Mouse (Mus musculus) MEL (cell line): ENCODE results near the gene Senp5. TPM values are rescaled to one million over a fixed set of nuclear protein-coding genes. Genes with fewer than 3 reads are reported as not detected.

Experiments
- DNase-seq: peaks from one replicate; pipeline ENCODE4 v3.0.0; 2011; ENCODE audit warnings: low read depth, low spot score
- H3K27ac ChIP-seq: 2 replicates; pipeline ENCODE4 v1.5.1; 2012; ENCODE audit warnings: low read depth, mild to moderate bottlenecking, control low read depth, low read length, moderate library complexity; ENCODE audit not compliant: control insufficient read depth
- H3K27me3 ChIP-seq, 2 experiments: fragments of 150-350 bp in 1 of 2; sonication (generic) in 1 of 2; 2 replicates each; pipeline ENCODE4 v1.6.1; 2012; ENCODE audit warnings: low read length in 2 of 2, mild to moderate bottlenecking in 2 of 2, improper control_type of control experiment in 1 of 2, moderate library complexity in 1 of 2; ENCODE audit not compliant: insufficient read depth in 2 of 2, control insufficient read depth in 1 of 2
- H3K36me3 ChIP-seq, 2 experiments: 2 replicates each; pipeline ENCODE4 v1.6.1; 2012 to 2014; ENCODE audit warnings: low read length in 2 of 2, improper control_type of control experiment in 1 of 2, inconsistent platforms in 1 of 2, mild to moderate bottlenecking in 1 of 2; ENCODE audit not compliant: insufficient read depth in 2 of 2, control insufficient read depth in 1 of 2
- H3K4me1 ChIP-seq, 2 experiments: fragments of 150-350 bp in 1 of 2; sonication (generic) in 1 of 2; 2 replicates each; pipeline ENCODE4 v1.6.1; 2012; ENCODE audit warnings: low read length in 2 of 2, improper control_type of control experiment in 1 of 2, mild to moderate bottlenecking in 1 of 2; ENCODE audit not compliant: insufficient read depth in 2 of 2, control insufficient read depth in 1 of 2
- H3K4me3 ChIP-seq, 2 experiments: fragments of 150-350 bp in 1 of 2; sonication (generic) in 1 of 2; 2 replicates each; pipeline ENCODE4 v1.5.1; 2012; ENCODE audit warnings: low read depth in 2 of 2, low read length in 2 of 2, mild to moderate bottlenecking in 2 of 2, moderate library complexity in 2 of 2, control low read depth in 1 of 2, improper control_type of control experiment in 1 of 2; ENCODE audit not compliant: control insufficient read depth in 1 of 2, insufficient read depth in 1 of 2
- H3K79me2 ChIP-seq: 2 replicates; pipeline ENCODE4 v1.6.1; 2012; ENCODE audit warnings: mild to moderate bottlenecking, low read length, moderate library complexity; ENCODE audit not compliant: control insufficient read depth, poor library complexity, insufficient read depth
- H3K9ac ChIP-seq: 2 replicates; pipeline ENCODE4 v1.6.1; 2012; ENCODE audit warnings: low read depth, mild to moderate bottlenecking, control low read depth, low read length, moderate library complexity; ENCODE audit not compliant: control insufficient read depth, poor library complexity, severe bottlenecking
- H3K9me3 ChIP-seq: fragments of 150-350 bp; sonication (generic); replicated peaks from 2 replicates; pipeline ENCODE4 v1.6.1; 2012; ENCODE audit warnings: mild to moderate bottlenecking, low read length, improper control_type of control experiment, moderate library complexity; ENCODE audit not compliant: insufficient read depth
- BHLHE40 ChIP-seq: IDR thresholded peaks from 2 replicates; pipeline ENCODE4 v1.6.1; 2012; ENCODE audit warnings: low read depth, mild to moderate bottlenecking, inconsistent platforms, low read length, improper control_type of control experiment, borderline replicate concordance
- CHD2 ChIP-seq: IDR thresholded peaks from 2 replicates; pipeline ENCODE4 v1.6.1; 2011; ENCODE audit warnings: low read length, improper control_type of control experiment
- CTCF ChIP-seq, 3 experiments: IDR thresholded peaks in 2 of 3; conservative IDR thresholded peaks in 1 of 3; 2 replicates each; pipeline ENCODE4 v1.5.1; 2011 to 2012; ENCODE audit warnings: low read length in 3 of 3, low read depth in 2 of 3, mild to moderate bottlenecking in 2 of 3, improper control_type of control experiment in 1 of 3, inconsistent platforms in 1 of 3, mixed read lengths in 1 of 3, moderate library complexity in 1 of 3; ENCODE audit not compliant: control insufficient read depth in 1 of 3, insufficient read depth in 1 of 3, poor library complexity in 1 of 3, severe bottlenecking in 1 of 3
- GABPA ChIP-seq: IDR thresholded peaks from 2 replicates; pipeline ENCODE4 v1.6.1; 2012; ENCODE audit warnings: low read depth, mild to moderate bottlenecking, inconsistent platforms, low read length, improper control_type of control experiment, moderate library complexity
- MAFK ChIP-seq: IDR thresholded peaks from 2 replicates; pipeline ENCODE4 v1.6.1; 2011; ENCODE audit warnings: low read depth, mild to moderate bottlenecking, low read length, improper control_type of control experiment, borderline replicate concordance
- MAZ ChIP-seq: IDR thresholded peaks from 2 replicates; pipeline ENCODE4 v1.6.1; 2012; ENCODE audit warnings: low read depth, mild to moderate bottlenecking, inconsistent platforms, low read length, improper control_type of control experiment
- MXI1 ChIP-seq: IDR thresholded peaks from 2 replicates; pipeline ENCODE4 v1.6.1; 2011; ENCODE audit warnings: mild to moderate bottlenecking, low read depth, low read length, improper control_type of control experiment
- NRF1 ChIP-seq: IDR thresholded peaks from 2 replicates; pipeline ENCODE4 v1.6.1; 2014; ENCODE audit warnings: low read depth, mild to moderate bottlenecking, inconsistent platforms, low read length, improper control_type of control experiment, moderate library complexity; ENCODE audit not compliant: poor library complexity, insufficient read depth, severe bottlenecking
- TCF12 ChIP-seq: IDR thresholded peaks from 2 replicates; pipeline ENCODE4 v1.6.1; 2014; ENCODE audit warnings: low read depth, mild to moderate bottlenecking, inconsistent platforms, low read length, improper control_type of control experiment, moderate library complexity
- ZC3H11A ChIP-seq: IDR thresholded peaks from 2 replicates; pipeline ENCODE4 v1.6.1; 2012; ENCODE audit warnings: low read depth, mild to moderate bottlenecking, inconsistent platforms, low read length, improper control_type of control experiment
- ZMIZ1 ChIP-seq: IDR thresholded peaks from 2 replicates; pipeline ENCODE4 v1.6.1; 2012; ENCODE audit warnings: low read depth, mild to moderate bottlenecking, inconsistent platforms, low read length, improper control_type of control experiment, moderate library complexity
- ZNF384 ChIP-seq: IDR thresholded peaks from 2 replicates; pipeline ENCODE4 v1.6.1; 2012; ENCODE audit warnings: low read depth, mild to moderate bottlenecking, inconsistent platforms, low read length, improper control_type of control experiment
- polyA plus RNA-seq, 2 experiments: library from polyadenylated mRNA; stranded (reverse) in 1 of 2; unstranded in 1 of 2; fragments of >175 nt in 1 of 2; fragments of >200 nt in 1 of 2; gene quantifications; 2 replicates each; pipeline versions ENCODE4 v1.2.1 to v1.2.4; 2012; ENCODE audit warnings: low replicate concordance in 2 of 2, low read depth in 1 of 2; ENCODE audit not compliant: insufficient read length in 2 of 2, insufficient read depth in 1 of 2, missing spikeins in 1 of 2
- total RNA-seq: library from RNA; depleted of rRNA; stranded (reverse); fragments of 300-350 nt; gene quantifications from 2 replicates; pipeline ENCODE4 v1.2.3, GENCODE M21; 2012

Gene Senp5
- total and polyA plus RNA-seq, 3 experiments: 10.3 to 12.5 TPM; not detected in 1

GRCm38 (mm10) chr16:31938856-31939255, 64.2 kb downstream of the Senp5 start:
- peaks cover 0 to 11% of the 10 kb centered on the region in 2 experiments; a peak in 3 of 4 replicates for H3K4me1 ChIP-seq
- peaks cover 0 to 4% of the 10 kb centered on the region in 2 experiments; a peak in 1 of 4 replicates for H3K36me3 ChIP-seq
- TF ChIP-seq ZNF384 (no peak), ZMIZ1 (no peak)
- H3K27me3 ChIP-seq: no peaks in the 10 kb centered on the region
- H3K9me3 ChIP-seq: no peaks in the 10 kb centered on the region
- no peak for DNase-seq
- no peak overlapping the region for H3K27ac ChIP-seq
- no peak overlapping the region for H3K4me3 ChIP-seq
- H3K9ac ChIP-seq: no peak overlapping the region
- no peaks in the 10 kb centered on the region for H3K79me2 ChIP-seq

GRCm38 (mm10) chr16:31936568-31936967, 66.5 kb downstream of the Senp5 start:
- Histone ChIP-seq H3K79me2 (no peaks in the 10 kb centered on the region), H3K9ac (no peak overlapping the region), H3K4me3 (no peak overlapping the region), H3K4me1 (peaks cover 0 to 17% of the 10 kb centered on the region in 2 experiments; a peak in 3 of 4 replicates), H3K27ac (no peak overlapping the region), H3K27me3 (no peaks in the 10 kb centered on the region), H3K36me3 (peaks cover 0 to 4% of the 10 kb centered on the region in 2 experiments; a peak in 1 of 4 replicates), H3K9me3 (no peaks in the 10 kb centered on the region)
- TF ChIP-seq CTCF (IDR thresholded peaks at IDR 0.05 in 2 of 3, conservative IDR thresholded peaks at IDR 0.05 in 1 of 3; ENCODE audit: control insufficient read depth in 1 of 3, insufficient read depth in 1 of 3, low read depth in 2 of 3, low read length in 3 of 3, poor library complexity in 1 of 3, severe bottlenecking in 1 of 3) (0 out of 6 replicates have a peak, but pooled peaks of 1 of the 3 experiments have one; percentile 13), MAZ (no peak)
- DNase-seq: no peak

- TF ChIP-seq ZC3H11A (no peak), CHD2 (no peak)
- Histone ChIP-seq H3K9ac (no peak overlapping the region), H3K4me3 (no peak overlapping the region)
Measured at GRCm38 (mm10) chr16:31935091-31935979, 67.8 kb downstream of the Senp5 start.

GRCm38 (mm10) chr16:31934550-31935010, 68.5 kb downstream of the Senp5 start:
- no peaks in the 10 kb centered on the region for H3K9me3 ChIP-seq
- no peaks in the 10 kb centered on the region for H3K27me3 ChIP-seq
- no peaks in the 10 kb centered on the region for H3K79me2 ChIP-seq
- TF ChIP-seq MAFK (no peak), TCF12 (no peak), MXI1 (no peak), ZNF384 (no peak), NRF1 (no peak), GABPA (no peak), BHLHE40 (no peak)
- no peak overlapping the region for H3K4me3 ChIP-seq
- H3K4me1 ChIP-seq: peaks cover 0 to 6% of the 10 kb centered on the region in 2 experiments; a peak in 1 of 4 replicates
- no peak for DNase-seq
- no peaks in the 10 kb centered on the region for H3K36me3 ChIP-seq
- no peak overlapping the region for H3K27ac ChIP-seq
- no peak overlapping the region for H3K9ac ChIP-seq

More at GRCm38 (mm10) chr16:31935091-31935979, 67.8 kb downstream of the Senp5 start:
- no peaks in the 10 kb centered on the region for H3K9me3 ChIP-seq
- H3K27ac ChIP-seq: no peak overlapping the region
- DNase-seq: no peak
- H3K36me3 ChIP-seq: no peaks in the 10 kb centered on the region
- peaks cover 0 to 8% of the 10 kb centered on the region in 2 experiments; a peak in 2 of 4 replicates for H3K4me1 ChIP-seq
- H3K27me3 ChIP-seq: no peaks in the 10 kb centered on the region
- no peaks in the 10 kb centered on the region for H3K79me2 ChIP-seq
